Mouse (Mus musculus) MEL (cell line): Measurements from ENCODE around the gene Iqschfp. TPM values are rescaled to one million over a fixed set of nuclear protein-coding genes. Genes with fewer than 3 reads are reported as not detected.

Experiments used
- DNase-seq: peaks from one replicate; pipeline ENCODE4 v3.0.0; 2011; ENCODE audit warnings: low read depth, low spot score
- H3K27ac ChIP-seq: 2 replicates; pipeline ENCODE4 v1.5.1; 2012; ENCODE audit warnings: low read depth, mild to moderate bottlenecking, control low read depth, low read length, moderate library complexity; ENCODE audit not compliant: control insufficient read depth
- H3K27me3 ChIP-seq, 2 experiments: fragments of 150-350 bp in 1 of 2; sonication (generic) in 1 of 2; 2 replicates each; pipeline ENCODE4 v1.6.1; 2012; ENCODE audit warnings: low read length in 2 of 2, mild to moderate bottlenecking in 2 of 2, improper control_type of control experiment in 1 of 2, moderate library complexity in 1 of 2; ENCODE audit not compliant: insufficient read depth in 2 of 2, control insufficient read depth in 1 of 2
- H3K36me3 ChIP-seq, 2 experiments: 2 replicates each; pipeline ENCODE4 v1.6.1; 2012 to 2014; ENCODE audit warnings: low read length in 2 of 2, improper control_type of control experiment in 1 of 2, inconsistent platforms in 1 of 2, mild to moderate bottlenecking in 1 of 2; ENCODE audit not compliant: insufficient read depth in 2 of 2, control insufficient read depth in 1 of 2
- H3K4me1 ChIP-seq, 2 experiments: fragments of 150-350 bp in 1 of 2; sonication (generic) in 1 of 2; 2 replicates each; pipeline ENCODE4 v1.6.1; 2012; ENCODE audit warnings: low read length in 2 of 2, improper control_type of control experiment in 1 of 2, mild to moderate bottlenecking in 1 of 2; ENCODE audit not compliant: insufficient read depth in 2 of 2, control insufficient read depth in 1 of 2
- H3K4me3 ChIP-seq, 2 experiments: fragments of 150-350 bp in 1 of 2; sonication (generic) in 1 of 2; 2 replicates each; pipeline ENCODE4 v1.5.1; 2012; ENCODE audit warnings: low read depth in 2 of 2, low read length in 2 of 2, mild to moderate bottlenecking in 2 of 2, moderate library complexity in 2 of 2, control low read depth in 1 of 2, improper control_type of control experiment in 1 of 2; ENCODE audit not compliant: control insufficient read depth in 1 of 2, insufficient read depth in 1 of 2
- H3K79me2 ChIP-seq: 2 replicates; pipeline ENCODE4 v1.6.1; 2012; ENCODE audit warnings: mild to moderate bottlenecking, low read length, moderate library complexity; ENCODE audit not compliant: control insufficient read depth, poor library complexity, insufficient read depth
- H3K9ac ChIP-seq: 2 replicates; pipeline ENCODE4 v1.6.1; 2012; ENCODE audit warnings: low read depth, mild to moderate bottlenecking, control low read depth, low read length, moderate library complexity; ENCODE audit not compliant: control insufficient read depth, poor library complexity, severe bottlenecking
- H3K9me3 ChIP-seq: fragments of 150-350 bp; sonication (generic); replicated peaks from 2 replicates; pipeline ENCODE4 v1.6.1; 2012; ENCODE audit warnings: mild to moderate bottlenecking, low read length, improper control_type of control experiment, moderate library complexity; ENCODE audit not compliant: insufficient read depth
- BHLHE40 ChIP-seq: IDR thresholded peaks from 2 replicates; pipeline ENCODE4 v1.6.1; 2012; ENCODE audit warnings: low read depth, mild to moderate bottlenecking, inconsistent platforms, low read length, improper control_type of control experiment, borderline replicate concordance
- CHD2 ChIP-seq: IDR thresholded peaks from 2 replicates; pipeline ENCODE4 v1.6.1; 2011; ENCODE audit warnings: low read length, improper control_type of control experiment
- CTCF ChIP-seq, 3 experiments: IDR thresholded peaks in 2 of 3; conservative IDR thresholded peaks in 1 of 3; 2 replicates each; pipeline ENCODE4 v1.5.1; 2011 to 2012; ENCODE audit warnings: low read length in 3 of 3, low read depth in 2 of 3, mild to moderate bottlenecking in 2 of 3, improper control_type of control experiment in 1 of 3, inconsistent platforms in 1 of 3, mixed read lengths in 1 of 3, moderate library complexity in 1 of 3; ENCODE audit not compliant: control insufficient read depth in 1 of 3, insufficient read depth in 1 of 3, poor library complexity in 1 of 3, severe bottlenecking in 1 of 3
- GABPA ChIP-seq: IDR thresholded peaks from 2 replicates; pipeline ENCODE4 v1.6.1; 2012; ENCODE audit warnings: low read depth, mild to moderate bottlenecking, inconsistent platforms, low read length, improper control_type of control experiment, moderate library complexity
- JUND ChIP-seq: IDR thresholded peaks from 2 replicates; pipeline ENCODE4 v1.6.1; 2011; ENCODE audit warnings: low read depth, mild to moderate bottlenecking, improper control_type of control experiment, low read length
- KAT2A ChIP-seq: conservative IDR thresholded peaks from 2 replicates; pipeline ENCODE4 v1.6.1; 2012; ENCODE audit warnings: low read depth, low read length, improper control_type of control experiment, inconsistent platforms
- MAFK ChIP-seq: IDR thresholded peaks from 2 replicates; pipeline ENCODE4 v1.6.1; 2011; ENCODE audit warnings: low read depth, mild to moderate bottlenecking, low read length, improper control_type of control experiment, borderline replicate concordance
- MAZ ChIP-seq: IDR thresholded peaks from 2 replicates; pipeline ENCODE4 v1.6.1; 2012; ENCODE audit warnings: low read depth, mild to moderate bottlenecking, inconsistent platforms, low read length, improper control_type of control experiment
- MXI1 ChIP-seq: IDR thresholded peaks from 2 replicates; pipeline ENCODE4 v1.6.1; 2011; ENCODE audit warnings: mild to moderate bottlenecking, low read depth, low read length, improper control_type of control experiment
- MYB ChIP-seq: IDR thresholded peaks from 2 replicates; pipeline ENCODE4 v1.6.1; 2011; ENCODE audit warnings: mild to moderate bottlenecking, low read depth, low read length, improper control_type of control experiment
- NELFE ChIP-seq: IDR thresholded peaks from 2 replicates; pipeline ENCODE4 v1.6.1; 2011; ENCODE audit warnings: low read depth, low read length, improper control_type of control experiment
- POLR2A ChIP-seq, 2 experiments: IDR thresholded peaks; 2 replicates each; pipeline ENCODE4 v1.6.1; 2011 to 2012; ENCODE audit warnings: low read length in 2 of 2, mild to moderate bottlenecking in 2 of 2, control low read depth in 1 of 2, improper control_type of control experiment in 1 of 2, low read depth in 1 of 2, moderate library complexity in 1 of 2; ENCODE audit not compliant: control insufficient read depth in 1 of 2, insufficient read depth in 1 of 2, poor library complexity in 1 of 2
- POLR2AphosphoS2 ChIP-seq: IDR thresholded peaks from 2 replicates; pipeline ENCODE4 v1.6.1; 2011; ENCODE audit warnings: low read length, improper control_type of control experiment
- POLR2AphosphoS5 ChIP-seq: IDR thresholded peaks from 2 replicates; pipeline ENCODE4 v1.6.1; 2012; ENCODE audit warnings: low read depth, borderline replicate concordance, mild to moderate bottlenecking, inconsistent platforms, low read length, moderate library complexity, mixed read lengths
- RCOR1 ChIP-seq: IDR thresholded peaks from 2 replicates; pipeline ENCODE4 v1.6.1; 2012; ENCODE audit warnings: low read depth, mild to moderate bottlenecking, inconsistent platforms, low read length, improper control_type of control experiment
- SIN3A ChIP-seq: IDR thresholded peaks from 2 replicates; pipeline ENCODE4 v1.6.1; 2012; ENCODE audit warnings: low read length, improper control_type of control experiment, inconsistent platforms
- TAL1 ChIP-seq: IDR thresholded peaks from 2 replicates; pipeline ENCODE4 v1.6.1; 2012; ENCODE audit warnings: mild to moderate bottlenecking, inconsistent platforms, low read length, moderate library complexity, mixed read lengths
- TBP ChIP-seq: IDR thresholded peaks from 2 replicates; pipeline ENCODE4 v1.8.0; 2011; ENCODE audit warnings: low read depth, low read length, improper control_type of control experiment
- TCF12 ChIP-seq: IDR thresholded peaks from 2 replicates; pipeline ENCODE4 v1.6.1; 2014; ENCODE audit warnings: low read depth, mild to moderate bottlenecking, inconsistent platforms, low read length, improper control_type of control experiment, moderate library complexity
- UBTF ChIP-seq: IDR thresholded peaks from 2 replicates; pipeline ENCODE4 v1.6.1; 2012; ENCODE audit warnings: low read depth, mild to moderate bottlenecking, inconsistent platforms, low read length, improper control_type of control experiment, moderate library complexity, borderline replicate concordance; ENCODE audit not compliant: insufficient read depth
- USF2 ChIP-seq, 2 experiments: IDR thresholded peaks; 2 replicates each; pipeline ENCODE4 v1.6.1; 2011 to 2012; ENCODE audit warnings: improper control_type of control experiment in 2 of 2, low read length in 2 of 2, borderline replicate concordance in 1 of 2, inconsistent platforms in 1 of 2, low read depth in 1 of 2, mild to moderate bottlenecking in 1 of 2; ENCODE audit not compliant: insufficient read depth in 1 of 2
- ZC3H11A ChIP-seq: IDR thresholded peaks from 2 replicates; pipeline ENCODE4 v1.6.1; 2012; ENCODE audit warnings: low read depth, mild to moderate bottlenecking, inconsistent platforms, low read length, improper control_type of control experiment
- ZKSCAN1 ChIP-seq: IDR thresholded peaks from 2 replicates; pipeline ENCODE4 v1.6.1; 2012; ENCODE audit warnings: low read depth, mild to moderate bottlenecking, inconsistent platforms, low read length, improper control_type of control experiment, moderate library complexity
- ZMIZ1 ChIP-seq: IDR thresholded peaks from 2 replicates; pipeline ENCODE4 v1.6.1; 2012; ENCODE audit warnings: low read depth, mild to moderate bottlenecking, inconsistent platforms, low read length, improper control_type of control experiment, moderate library complexity
- ZNF384 ChIP-seq: IDR thresholded peaks from 2 replicates; pipeline ENCODE4 v1.6.1; 2012; ENCODE audit warnings: low read depth, mild to moderate bottlenecking, inconsistent platforms, low read length, improper control_type of control experiment
- polyA plus RNA-seq, 2 experiments: library from polyadenylated mRNA; stranded (reverse) in 1 of 2; unstranded in 1 of 2; fragments of >175 nt in 1 of 2; fragments of >200 nt in 1 of 2; gene quantifications; 2 replicates each; pipeline versions ENCODE4 v1.2.1 to v1.2.4; 2012; ENCODE audit warnings: low replicate concordance in 2 of 2, low read depth in 1 of 2; ENCODE audit not compliant: insufficient read length in 2 of 2, insufficient read depth in 1 of 2, missing spikeins in 1 of 2
- total RNA-seq: library from RNA; depleted of rRNA; stranded (reverse); fragments of 300-350 nt; gene quantifications from 2 replicates; pipeline ENCODE4 v1.2.3, GENCODE M21; 2012

Gene Iqschfp
- total and polyA plus RNA-seq, 3 experiments, result not detected

GRCm38 (mm10) chr3:67869424-67869823, 22.6 kb upstream of the Iqschfp start:
- Histone ChIP-seq H3K27ac (no peak overlapping the region), H3K9me3 (no peaks in the 10 kb centered on the region), H3K36me3 (no peaks in the 10 kb centered on the region), H3K79me2 (no peaks in the 10 kb centered on the region), H3K4me3 (no peak overlapping the region), H3K9ac (no peak overlapping the region), H3K27me3 (no peaks in the 10 kb centered on the region), H3K4me1 (no peaks in the 10 kb centered on the region)
- DNase-seq, result no peak
- no peak for TF ChIP-seq BHLHE40
- no peak for TF ChIP-seq CTCF (IDR thresholded peaks at IDR 0.05 in 2 of 3, conservative IDR thresholded peaks at IDR 0.05 in 1 of 3; ENCODE audit: control insufficient read depth in 1 of 3, insufficient read depth in 1 of 3, low read depth in 2 of 3, low read length in 3 of 3, poor library complexity in 1 of 3, severe bottlenecking in 1 of 3)
- TF ChIP-seq ZNF384, result no peak
- no peak for TF ChIP-seq TCF12
- TF ChIP-seq GABPA, result no peak
- no peak for TF ChIP-seq MAZ
- TF ChIP-seq SIN3A, result no peak
- no peak for TF ChIP-seq ZKSCAN1
- TF ChIP-seq CHD2, result no peak
- no peak for TF ChIP-seq NELFE
- no peak for TF ChIP-seq TBP

- DNase-seq, result no peak
- no peak overlapping the region for H3K27ac ChIP-seq
- H3K79me2 ChIP-seq, result no peaks in the 10 kb centered on the region
- no peak overlapping the region for H3K4me3 ChIP-seq
- no peaks in the 10 kb centered on the region for H3K9me3 ChIP-seq
- no peaks in the 10 kb centered on the region for H3K27me3 ChIP-seq
- no peaks in the 10 kb centered on the region for H3K4me1 ChIP-seq
- no peaks in the 10 kb centered on the region for H3K36me3 ChIP-seq
- no peak overlapping the region for H3K9ac ChIP-seq
- TF ChIP-seq MXI1 (no peak), MYB (no peak), ZC3H11A (no peak), ZKSCAN1 (no peak), CHD2 (no peak), UBTF (no peak), POLR2AphosphoS2 (no peak), GABPA (no peak), NELFE (no peak), JUND (no peak), ZMIZ1 (no peak), KAT2A (no peak), USF2 (IDR thresholded peaks at IDR 0.05; ENCODE audit: borderline replicate concordance in 1 of 2, insufficient read depth in 1 of 2, low read depth in 1 of 2, low read length in 2 of 2) (no peak), POLR2AphosphoS5 (no peak), RCOR1 (no peak), TAL1 (no peak), MAFK (no peak), POLR2A (IDR thresholded peaks at IDR 0.05; ENCODE audit: control insufficient read depth in 1 of 2, insufficient read depth in 1 of 2, low read depth in 1 of 2, low read length in 2 of 2, poor library complexity in 1 of 2) (no peak)
Measured at GRCm38 (mm10) chr3:67877253-67877652, 14.8 kb upstream of the Iqschfp start.
